In genomic region chr14:8080165-8080679, GRCm38 (mm10) we compare ENCODE assay signal across 7 mouse cellular contexts. TPM values are rescaled to one million over a fixed set of nuclear protein-coding genes. Genes with fewer than 3 reads are reported as not detected.
A peak's percentile ranks its signal among the peaks of the same experiment; 100 is the strongest.
DNase-seq lines count a peak whose midpoint lies in the region; ATAC-seq lines count a peak whose summit lies in the region.

Gene Rpp14 (plus strand): TSS chr14:8080367.

- peak within 1 kb of the TSS; percentile 92 for H3K27ac ChIP-seq in embryonic facial prominence, embryonic 10.5 days (replicated peaks)
- peak within 1 kb of the TSS; percentile 86 for H3K27ac ChIP-seq in limb, embryonic 11.5 days (replicated peaks; ENCODE audit: low read depth, low read length)
- H3K27ac ChIP-seq in midbrain, embryonic 14.5 days (replicated peaks; ENCODE audit: low read depth, low read length): peak within 1 kb of the TSS; percentile 93

- under 1% methylated on average over 47 of the region's 47 CpGs for WGBS in embryonic facial prominence, embryonic 10.5 days
- WGBS in limb, embryonic 11.5 days: under 1% methylated on average over 47 of the region's 47 CpGs
- under 1% methylated on average over 47 of the region's 47 CpGs for WGBS in midbrain, embryonic 14.5 days

- H3K4me1 ChIP-seq in embryonic facial prominence, embryonic 10.5 days: peaks cover 15% of the 10 kb centered on the region
- H3K4me1 ChIP-seq in limb, embryonic 11.5 days (ENCODE audit: control insufficient read depth, insufficient read depth, low read length): no peaks in the 10 kb centered on the region
- peaks cover 13% of the 10 kb centered on the region; the same call in 1 of the 2 replicates for H3K4me1 ChIP-seq in midbrain, embryonic 14.5 days (ENCODE audit: control insufficient read depth, insufficient read depth, low read length)

- H3K9ac ChIP-seq in limb, embryonic 11.5 days (ENCODE audit: low read length): peak within 1 kb of the TSS; percentile 85
- peak within 1 kb of the TSS; percentile 78 for H3K9ac ChIP-seq in midbrain, embryonic 14.5 days (replicated peaks; ENCODE audit: low read length)

- peak; percentile 94 for ATAC-seq in limb, embryonic 11.5 days (ENCODE audit: insufficient number of reproducible peaks, low FRiP score, low TSS enrichment, low read depth)
- ATAC-seq in midbrain, embryonic 14.5 days (ENCODE audit: low FRiP score, low TSS enrichment): peak; percentile 95

- peak; percentile 98 for DNase-seq in adrenal gland, postnatal 10 days
- DNase-seq in embryonic facial prominence, embryonic 10.5 days (ENCODE audit: low spot score): peak; percentile 93
- peak; percentile 99 for DNase-seq in heart, adult 11 months
- DNase-seq in kidney, adult 18-20 months: peak; percentile 98
- peak; percentile 98 for DNase-seq in limb, embryonic 11.5 days (ENCODE audit: low spot score)
- peak; percentile 99 for DNase-seq in midbrain, embryonic 14.5 days
- DNase-seq in spleen, adult 18-20 months: peak; percentile 88 to 96

- no peaks in the 10 kb centered on the region for H3K27me3 ChIP-seq in embryonic facial prominence, embryonic 10.5 days (replicated peaks; ENCODE audit: low read depth, poor library complexity, severe bottlenecking)
- H3K27me3 ChIP-seq in limb, embryonic 11.5 days (ENCODE audit: control insufficient read depth, insufficient read depth, low read length): no peaks in the 10 kb centered on the region
- no peaks in the 10 kb centered on the region for H3K27me3 ChIP-seq in midbrain, embryonic 14.5 days (ENCODE audit: control insufficient read depth, insufficient read depth, low read length)

- peaks cover 20% of the 10 kb centered on the region for H3K36me3 ChIP-seq in embryonic facial prominence, embryonic 10.5 days (replicated peaks)
- H3K36me3 ChIP-seq in limb, embryonic 11.5 days (ENCODE audit: control insufficient read depth, insufficient read depth, low read length): no peaks in the 10 kb centered on the region
- peaks cover 14% of the 10 kb centered on the region for H3K36me3 ChIP-seq in midbrain, embryonic 14.5 days (ENCODE audit: control insufficient read depth, insufficient read depth, low read length)

- H3K9me3 ChIP-seq in embryonic facial prominence, embryonic 10.5 days: no peaks in the 10 kb centered on the region
- H3K9me3 ChIP-seq in limb, embryonic 11.5 days (ENCODE audit: control insufficient read depth, low read length): no peaks in the 10 kb centered on the region
- H3K9me3 ChIP-seq in midbrain, embryonic 14.5 days (ENCODE audit: control insufficient read depth, low read length): no peaks in the 10 kb centered on the region

- H3K4me2 ChIP-seq in limb, embryonic 11.5 days (ENCODE audit: low read depth, severe bottlenecking): peak within 1 kb of the TSS; percentile 80
- H3K4me2 ChIP-seq in midbrain, embryonic 14.5 days (ENCODE audit: low read length): peak within 1 kb of the TSS; percentile 90

- H3K4me3 ChIP-seq in embryonic facial prominence, embryonic 10.5 days: peak within 1 kb of the TSS; percentile 77
- peak within 1 kb of the TSS; percentile 71 for H3K4me3 ChIP-seq in limb, embryonic 11.5 days (ENCODE audit: low read depth, low read length)
- H3K4me3 ChIP-seq in midbrain, embryonic 14.5 days (replicated peaks; ENCODE audit: low read depth, low read length): peak within 1 kb of the TSS; percentile 75

RNA-seq across cellular contexts. Expression of gene Rpp14, which starts in this region (rescaled TPM):
- 10 to 100 TPM; 31.6 to 37.2 TPM for total RNA-seq in adrenal gland, postnatal 10 days (2021)
- polyA plus RNA-seq in embryonic facial prominence, embryonic 10.5 days (2016; fragmentation: Nextera tagmentation; extraction: Ambion mirVana): 57.0 and 61.5 TPM in 2 replicates
- polyA plus RNA-seq in limb, embryonic 11.5 days (2014; fragmentation: Nextera tagmentation; extraction: Ambion mirVana): 60.2 and 65.0 TPM in 2 replicates
- 52.1 and 59.6 TPM in 2 replicates for polyA plus RNA-seq in midbrain, embryonic 14.5 days (2014; fragmentation: Nextera tagmentation; extraction: Ambion mirVana)

Comparison
In these comparisons a context has a peak if more than half of its experiments do, and no peak if none do; other contexts are left out.
1. Peak in every context shown above with its lines: DNase-seq, ATAC-seq, H3K4me3 ChIP-seq and H3K27ac ChIP-seq.